Mouse (Mus musculus) adrenal gland, adult (tissue): ENCODE measurements around the gene Pik3cd.
"Not testable (repeated sequence)": the region's sequence is repeated elsewhere in the genome, so short reads cannot be mapped to it uniquely, and the experiment has no call there.

Experiments
- DNase-seq, 2 experiments: peaks; one replicate each; pipeline ENCODE4 v3.0.0; 2022 to 2023; ENCODE audit warnings: low spot score in 1 of 2; ENCODE audit not compliant: inconsistent age in 2 of 2

Gene Pik3cd

GRCm38 (mm10) chr4:149702210-149702979, at the start of gene Pik3cd:
TSS of gene Pik3cd (minus strand) at chr4:149702571.
- DNase-seq = peak in 1 of 2 experiments; percentile 42

GRCm38 (mm10) chr4:149750671-149751070, 48.3 kb upstream of the Pik3cd start:
- no peak for DNase-seq

GRCm38 (mm10) chr4:149749663-149750015, 47.3 kb upstream of the Pik3cd start:
- DNase-seq = not testable (repeated sequence)

GRCm38 (mm10) chr4:149749003-149749662, 46.8 kb upstream of the Pik3cd start:
- no peak for DNase-seq

GRCm38 (mm10) chr4:149744119-149744518, 41.7 kb upstream of the Pik3cd start:
- DNase-seq = no peak

- no peak for DNase-seq
Observed at GRCm38 (mm10) chr4:149742011-149742530, 39.7 kb upstream of the Pik3cd start.

- DNase-seq = no peak
Observed at GRCm38 (mm10) chr4:149740301-149740700, 37.9 kb upstream of the Pik3cd start.

- no peak for DNase-seq
Observed at GRCm38 (mm10) chr4:149739478-149739877, 37.1 kb upstream of the Pik3cd start.

GRCm38 (mm10) chr4:149737383-149738324, 35.3 kb upstream of the Pik3cd start, which contains the start of gene Tmem201:
TSS of gene Tmem201 (minus strand) at chr4:149738044.
- DNase-seq = peak; percentile 94 to 97

- DNase-seq = peak; percentile 64 to 77
Observed at GRCm38 (mm10) chr4:149736581-149736980, 34.2 kb upstream of the Pik3cd start.

GRCm38 (mm10) chr4:149735624-149736250, 33.4 kb upstream of the Pik3cd start:
- no peak for DNase-seq

GRCm38 (mm10) chr4:149734730-149735475, 32.5 kb upstream of the Pik3cd start:
- no peak for DNase-seq

- no peak for DNase-seq
Observed at GRCm38 (mm10) chr4:149734246-149734645, 31.9 kb upstream of the Pik3cd start.

GRCm38 (mm10) chr4:149733748-149734147, 31.4 kb upstream of the Pik3cd start:
- no peak for DNase-seq

- DNase-seq = peak in 1 of 2 experiments; percentile 59
Observed at GRCm38 (mm10) chr4:149732800-149733199, 30.4 kb upstream of the Pik3cd start.

GRCm38 (mm10) chr4:149732313-149732712, 29.9 kb upstream of the Pik3cd start:
- no peak for DNase-seq

GRCm38 (mm10) chr4:149730827-149731226, 28.5 kb upstream of the Pik3cd start:
- no peak for DNase-seq

- DNase-seq = peak in 1 of 2 experiments; percentile 52
Observed at GRCm38 (mm10) chr4:149728810-149729209, 26.4 kb upstream of the Pik3cd start.

GRCm38 (mm10) chr4:149727636-149728035, 25.3 kb upstream of the Pik3cd start:
- no peak for DNase-seq
